Mouse (Mus musculus) liver, postnatal 0 days (tissue): Measurements from ENCODE around the gene Ddrgk1.

Source experiments
- CTCF ChIP-seq: sonication (generic); IDR thresholded peaks from 2 replicates; pipeline ENCODE4 v1.5.1; 2016; ENCODE audit warnings: antibody characterized with exemption, low read depth
- EP300 ChIP-seq: IDR thresholded peaks from 2 replicates; pipeline ENCODE4 v1.6.1; 2016; ENCODE audit warnings: antibody characterized with exemption, low read depth, mild to moderate bottlenecking

DNA sequence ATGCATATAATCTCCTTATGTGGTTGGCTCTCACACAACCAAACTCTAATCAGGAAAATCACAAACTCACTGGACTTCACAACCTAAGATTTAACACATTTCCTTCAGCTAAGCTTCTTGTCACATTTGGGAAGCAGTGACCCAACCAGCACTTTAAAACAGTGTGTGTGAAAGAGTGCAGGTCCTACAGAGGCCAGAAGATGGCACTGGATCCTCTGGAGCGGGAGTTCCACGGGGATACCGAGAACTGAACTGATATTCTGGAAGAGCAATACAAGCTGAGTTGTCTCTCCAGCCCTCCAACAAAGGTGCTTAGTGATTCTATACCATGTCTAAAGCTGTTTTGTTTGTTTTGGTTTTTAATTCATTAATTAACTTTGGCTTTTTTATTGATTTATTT is 51.4 kb downstream of the Ddrgk1 start:
- TF ChIP-seq CTCF (peak; percentile 66), EP300 (no peak)
